Mouse (Mus musculus) neural tube, embryonic 11.5 days (tissue): ENCODE measurements around the gene Kif3a. TPM values are rescaled to one million over a fixed set of nuclear protein-coding genes. Genes with fewer than 3 reads are reported as not detected.

Experiments used
- ATAC-seq: fragments of 200-750 bp; cut with Nextera tagmentation; 2 replicates; pipeline ENCODE4 v1.8.0; 2017; ENCODE audit warnings: moderate number of reproducible peaks, mild to moderate bottlenecking, moderate TSS enrichment, moderate library complexity; ENCODE audit not compliant: insufficient read depth, low FRiP score, low TSS enrichment
- DNase-seq: peaks from one replicate; pipeline ENCODE4 v3.0.0-alpha.2; 2015; ENCODE audit warnings: low spot score
- H3K27ac ChIP-seq: fragments of 300-500 bp; sonication (generic); 2 replicates; pipeline ENCODE4 v1.5.1; 2014; ENCODE audit warnings: low read depth, mild to moderate bottlenecking, low read length
- H3K27me3 ChIP-seq: fragments of 300-500 bp; sonication (generic); 2 replicates; pipeline ENCODE4 v1.6.1; 2014; ENCODE audit warnings: mild to moderate bottlenecking, low read length, mixed read lengths; ENCODE audit not compliant: control insufficient read depth, insufficient read depth
- H3K36me3 ChIP-seq: fragments of 300-500 bp; sonication (generic); 2 replicates; pipeline ENCODE4 v1.6.1; 2014; ENCODE audit warnings: mild to moderate bottlenecking, low read length, moderate library complexity, mixed read lengths; ENCODE audit not compliant: control insufficient read depth, insufficient read depth
- H3K4me1 ChIP-seq: fragments of 300-500 bp; sonication (generic); 2 replicates; pipeline ENCODE4 v1.6.1; 2014; ENCODE audit warnings: low read length, mixed read lengths; ENCODE audit not compliant: control insufficient read depth, insufficient read depth
- H3K4me2 ChIP-seq: fragments of 300-500 bp; sonication (generic); 2 replicates; pipeline ENCODE4 v1.6.1; 2014; ENCODE audit warnings: low read depth, mild to moderate bottlenecking, moderate library complexity
- H3K4me3 ChIP-seq: fragments of 300-500 bp; sonication (generic); 2 replicates; pipeline ENCODE4 v1.5.1; 2014; ENCODE audit warnings: low read depth, low read length
- H3K9ac ChIP-seq: fragments of 300-500 bp; sonication (generic); 2 replicates; pipeline ENCODE4 v1.6.1; 2014; ENCODE audit warnings: mild to moderate bottlenecking, low read length
- H3K9me3 ChIP-seq: fragments of 300-500 bp; sonication (generic); 2 replicates; pipeline ENCODE4 v1.6.1; 2016; ENCODE audit warnings: low read length; ENCODE audit not compliant: control insufficient read depth
- WGBS: fragments of 180-500 bp; shearing (Covaris S2); extraction: QIAGEN DNeasy Blood & Tissue Kit; methylation state at CpG from one replicate; pipeline ENCODE4 v1.1.7; 2014; 5-methylcytosine and 5-hydroxymethylcytosine counted together
- polyA plus RNA-seq: library from polyadenylated mRNA; unstranded; fragments of >200 nt; fragmentation: Nextera tagmentation; extraction: Ambion mirVana; gene quantifications from 2 replicates; pipeline ENCODE4 v1.2.1, GENCODE M21; 2014

The Kif3a gene
- polyA plus RNA-seq, 1 experiment from 2014 or later: 108 TPM

- no peak overlapping the region for H3K4me2 ChIP-seq
- H3K4me3 ChIP-seq: no peak overlapping the region
- H3K4me1 ChIP-seq: peaks cover 14% of the 10 kb centered on the region
- ATAC-seq (no peak), DNase-seq (no peak)
- H3K36me3 ChIP-seq: no peaks in the 10 kb centered on the region
- no peaks in the 10 kb centered on the region for H3K27me3 ChIP-seq
- WGBS: 62% methylated on average over 9 of the region's 9 CpGs
- no peak overlapping the region for H3K27ac ChIP-seq
- no peak overlapping the region for H3K9ac ChIP-seq
- H3K9me3 ChIP-seq: no peaks in the 10 kb centered on the region
Observed at GRCm38 (mm10) chr11:53522930-53523329, 44.2 kb upstream of the Kif3a start.

GRCm38 (mm10) chr11:53523545-53524405 lies 43.4 kb upstream of the Kif3a start:
- no peaks in the 10 kb centered on the region for H3K36me3 ChIP-seq
- H3K9me3 ChIP-seq: no peaks in the 10 kb centered on the region
- no peak overlapping the region for H3K4me2 ChIP-seq
- DNase-seq: no peak
- 75% methylated on average over 14 of the region's 14 CpGs for WGBS
- no peak overlapping the region for H3K4me3 ChIP-seq
- peaks cover 14% of the 10 kb centered on the region for H3K4me1 ChIP-seq
- H3K27ac ChIP-seq: no peak overlapping the region
- H3K9ac ChIP-seq: no peak overlapping the region
- no peak for ATAC-seq
- H3K27me3 ChIP-seq: no peaks in the 10 kb centered on the region

GRCm38 (mm10) chr11:53524905-53525304 lies 42.3 kb upstream of the Kif3a start:
- Histone ChIP-seq H3K4me1 (peaks cover 10% of the 10 kb centered on the region), H3K27ac (no peak overlapping the region)
- 82% methylated on average over 6 of the region's 6 CpGs for WGBS

GRCm38 (mm10) chr11:53525461-53525860 lies 41.7 kb upstream of the Kif3a start:
- 63% methylated on average over 4 of the region's 4 CpGs for WGBS
- Histone ChIP-seq H3K27ac (no peak overlapping the region), H3K9me3 (no peaks in the 10 kb centered on the region), H3K9ac (no peak overlapping the region), H3K4me3 (no peak overlapping the region), H3K36me3 (no peaks in the 10 kb centered on the region), H3K4me1 (peaks cover 8% of the 10 kb centered on the region), H3K27me3 (no peaks in the 10 kb centered on the region), H3K4me2 (no peak overlapping the region)
- ATAC-seq: no peak
- no peak for DNase-seq

More at GRCm38 (mm10) chr11:53524905-53525304, 42.3 kb upstream of the Kif3a start:
- Histone ChIP-seq H3K9ac (no peak overlapping the region), H3K27me3 (no peaks in the 10 kb centered on the region), H3K9me3 (no peaks in the 10 kb centered on the region), H3K36me3 (no peaks in the 10 kb centered on the region), H3K4me2 (no peak overlapping the region), H3K4me3 (no peak overlapping the region)
- DNase-seq (no peak), ATAC-seq (no peak)

- DNase-seq: no peak
- ATAC-seq: no peak
- H3K9me3 ChIP-seq: no peaks in the 10 kb centered on the region
- no peak overlapping the region for H3K4me2 ChIP-seq
- no peak overlapping the region for H3K4me3 ChIP-seq
- H3K27ac ChIP-seq: no peak overlapping the region
- no peak overlapping the region for H3K9ac ChIP-seq
- no peaks in the 10 kb centered on the region; the same call in 1 of the 2 replicates for H3K4me1 ChIP-seq
- no peaks in the 10 kb centered on the region for H3K27me3 ChIP-seq
- 54% methylated on average over 9 of the region's 9 CpGs for WGBS
- no peaks in the 10 kb centered on the region for H3K36me3 ChIP-seq
Observed at GRCm38 (mm10) chr11:53528397-53529252, 38.6 kb upstream of the Kif3a start.

DNA sequence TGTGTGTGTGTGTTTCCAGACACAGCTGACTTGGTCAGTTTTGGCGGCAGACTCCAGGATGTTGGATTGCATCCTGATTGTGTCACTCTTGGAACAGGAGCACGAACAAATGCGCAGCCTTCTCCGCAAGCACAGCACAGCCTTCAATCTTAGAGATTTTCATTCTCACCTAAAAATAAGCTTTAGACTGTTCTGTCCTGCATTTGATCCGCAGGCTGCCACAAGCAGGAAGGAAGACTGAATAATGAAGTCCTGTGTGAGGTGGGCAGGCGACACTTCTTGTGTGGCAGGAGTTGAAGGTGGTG lies 38.0 kb upstream of the Kif3a start:
- no peak for ATAC-seq

DNA sequence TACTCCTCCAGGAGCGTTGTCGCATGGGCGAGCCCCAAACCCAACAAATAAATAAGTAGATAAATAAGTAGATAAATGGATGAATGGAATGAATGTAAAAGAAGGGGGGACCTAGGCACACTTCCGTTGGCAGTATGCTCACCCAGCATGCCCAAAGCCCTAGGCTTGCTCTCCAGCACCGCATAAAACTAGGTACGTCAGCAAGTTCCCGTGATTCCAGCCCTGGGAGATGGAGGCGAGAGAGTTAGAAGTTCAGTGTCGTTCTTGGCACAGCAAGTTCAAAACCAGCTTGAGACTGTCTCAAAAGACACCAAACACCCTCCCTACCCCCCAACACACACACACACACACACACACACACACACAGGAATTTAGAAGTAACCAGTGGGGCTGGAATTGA lies 37.2 kb upstream of the Kif3a start:
- DNase-seq (no peak), ATAC-seq (no peak)
- no peaks in the 10 kb centered on the region for H3K9me3 ChIP-seq
- no peaks in the 10 kb centered on the region for H3K27me3 ChIP-seq
- no peaks in the 10 kb centered on the region for H3K4me1 ChIP-seq
- H3K27ac ChIP-seq: no peak overlapping the region
- no peak overlapping the region for H3K9ac ChIP-seq
- peaks cover 7% of the 10 kb centered on the region; the same call in 1 of the 2 replicates for H3K36me3 ChIP-seq
- 87% methylated on average over 9 of the region's 9 CpGs for WGBS
- no peak overlapping the region for H3K4me2 ChIP-seq
- H3K4me3 ChIP-seq: no peak overlapping the region

More for the DNA sequence above, 38.0 kb upstream of the Kif3a start:
- H3K4me2 ChIP-seq: no peak overlapping the region
- H3K9me3 ChIP-seq: no peaks in the 10 kb centered on the region
- no peak for DNase-seq
- 76% methylated on average over 6 of the region's 6 CpGs for WGBS
- H3K27me3 ChIP-seq: no peaks in the 10 kb centered on the region
- no peak overlapping the region for H3K9ac ChIP-seq
- H3K36me3 ChIP-seq: no peaks in the 10 kb centered on the region
- H3K4me1 ChIP-seq: no peaks in the 10 kb centered on the region
- H3K27ac ChIP-seq: no peak overlapping the region
- no peak overlapping the region for H3K4me3 ChIP-seq

- H3K36me3 ChIP-seq: peaks cover 7% of the 10 kb centered on the region
- no peak overlapping the region for H3K4me2 ChIP-seq
- ATAC-seq: no peak
- DNase-seq: no peak
- 92% methylated on average over 10 of the region's 10 CpGs for WGBS
- no peaks in the 10 kb centered on the region for H3K27me3 ChIP-seq
- no peak overlapping the region for H3K27ac ChIP-seq
- H3K4me3 ChIP-seq: no peak overlapping the region
- no peaks in the 10 kb centered on the region for H3K9me3 ChIP-seq
- H3K9ac ChIP-seq: no peak overlapping the region
- H3K4me1 ChIP-seq: no peaks in the 10 kb centered on the region
Observed at GRCm38 (mm10) chr11:53531578-53532230, 35.5 kb upstream of the Kif3a start.
